In genomic region chr5:143293404-143293803, GRCm38 (mm10) we compare ENCODE assay signal across 9 mouse cellular contexts. TPM values are rescaled to one million over a fixed set of nuclear protein-coding genes. Genes with fewer than 3 reads are reported as not detected.
DNase-seq lines count a peak whose midpoint lies in the region; ATAC-seq and TF ChIP-seq lines count a peak whose summit lies in the region.
"Had no signal": no experiment of that assay in that cellular context is flagged by ENCODE, and none has a peak within 500 bp of the region (broad histone marks: within the 10 kb centered on the region; RNA-seq: fewer than 3 reads in every experiment).

Zfp853 (minus strand) TSS chr5:143293623.

- H3K4me2 ChIP-seq in forebrain, embryonic 12.5 days = peak within 1 kb of the TSS; percentile 57
- H3K4me2 ChIP-seq in intestine, postnatal 0 days (replicated peaks; ENCODE audit: low read depth) = peak within 1 kb of the TSS; percentile 62
- peak within 1 kb of the TSS; percentile 67 for H3K4me2 ChIP-seq in neural tube, embryonic 13.5 days

- peaks cover 12% of the 10 kb centered on the region for H3K36me3 ChIP-seq in forebrain, embryonic 12.5 days (replicated peaks)
- no peaks in the 10 kb centered on the region for H3K36me3 ChIP-seq in intestine, postnatal 0 days (ENCODE audit: control insufficient read depth, insufficient read depth)
- H3K36me3 ChIP-seq in neural tube, embryonic 13.5 days = 0 out of 2 replicates have a peak, but pooled peaks cover 3% of the 10 kb centered on the region

- peaks cover 12% of the 10 kb centered on the region for H3K4me1 ChIP-seq in forebrain, embryonic 12.5 days
- H3K4me1 ChIP-seq in intestine, postnatal 0 days (replicated peaks; ENCODE audit: control insufficient read depth, insufficient read depth, low read length) = no peaks in the 10 kb centered on the region
- H3K4me1 ChIP-seq in neural tube, embryonic 13.5 days (replicated peaks) = peaks cover 16% of the 10 kb centered on the region

- H3K9me3 ChIP-seq in forebrain, embryonic 12.5 days = 0 out of 2 replicates have a peak, but pooled peaks cover 4% of the 10 kb centered on the region
- H3K9me3 ChIP-seq in intestine, postnatal 0 days (ENCODE audit: control insufficient read depth) = no peaks in the 10 kb centered on the region
- no peaks in the 10 kb centered on the region for H3K9me3 ChIP-seq in neural tube, embryonic 13.5 days

- TF ChIP-seq CTCF in left cerebral cortex, adult 2 months (IDR thresholded peaks at IDR 0.05) = no peak
- TF ChIP-seq CTCF in intestine, postnatal 0 days (IDR thresholded peaks at IDR 0.05; ENCODE audit: low read depth) = no peak

- WGBS in forebrain, embryonic 12.5 days = 3% methylated on average over 26 of the region's 38 CpGs
- WGBS in intestine, postnatal 0 days = 7% methylated on average over 28 of the region's 38 CpGs
- 5% methylated on average over 36 of the region's 38 CpGs for WGBS in neural tube, embryonic 13.5 days

- H3K9ac ChIP-seq in forebrain, embryonic 12.5 days = peak within 1 kb of the TSS; percentile 36; the same call in 1 of the 2 replicates
- no peak within 1 kb of the TSS for H3K9ac ChIP-seq in intestine, postnatal 0 days (ENCODE audit: low read depth, low read length)
- peak within 1 kb of the TSS; percentile 70 for H3K9ac ChIP-seq in neural tube, embryonic 13.5 days

- intact Hi-C loops in left cerebral cortex, adult 2 months (cut with DNase I) = no loop called here
- intact Hi-C loops in left cerebral cortex, postnatal 14 days (cut with DNase I) = no loop called here

- peak within 1 kb of the TSS; percentile 67; the same call in 1 of the 2 replicates for H3K27ac ChIP-seq in left cerebral cortex, adult 2 months
- no peak within 1 kb of the TSS for H3K27ac ChIP-seq in forebrain, embryonic 12.5 days
- H3K27ac ChIP-seq in intestine, postnatal 0 days (ENCODE audit: low read depth, low read length) = no peak within 1 kb of the TSS
- H3K27ac ChIP-seq in neural tube, embryonic 13.5 days (replicated peaks) = no peak within 1 kb of the TSS
- H3K27ac ChIP-seq: macrophage had no signal

- no peak for ATAC-seq in forebrain, embryonic 12.5 days (ENCODE audit: low FRiP score)
- no peak for ATAC-seq in intestine, postnatal 0 days
- ATAC-seq in neural tube, embryonic 13.5 days (ENCODE audit: low read depth) = peak; percentile 15; the same call in 1 of the 2 replicates

- peak in 1 of 2 experiments; percentile 41 for DNase-seq in left cerebral cortex, adult 2 months (ENCODE audit: extremely low spot score in 1 of 2, low spot score in 2 of 2)
- DNase-seq in left cerebral cortex, postnatal 14 days (ENCODE audit: low spot score in 2 of 2) = no peak
- DNase-seq in adrenal gland, adult 2 months = no peak
- no peak for DNase-seq in adipocyte (ENCODE audit: low spot score)
- DNase-seq in ovary, postnatal 14 days (ENCODE audit: low spot score) = no peak

- H3K27me3 ChIP-seq in forebrain, embryonic 12.5 days = peaks cover 67% of the 10 kb centered on the region
- H3K27me3 ChIP-seq in intestine, postnatal 0 days (replicated peaks; ENCODE audit: control insufficient read depth, insufficient read depth, low read length) = peaks cover 55% of the 10 kb centered on the region
- H3K27me3 ChIP-seq in neural tube, embryonic 13.5 days = peaks cover 68% of the 10 kb centered on the region

- H3K4me3 ChIP-seq in left cerebral cortex, adult 2 months = peak within 1 kb of the TSS; percentile 59
- peak within 1 kb of the TSS; percentile 39 for H3K4me3 ChIP-seq in forebrain, embryonic 12.5 days (replicated peaks)
- H3K4me3 ChIP-seq in intestine, postnatal 0 days (ENCODE audit: low read depth, low read length) = peak within 1 kb of the TSS; percentile 34
- peak within 1 kb of the TSS; percentile 43 for H3K4me3 ChIP-seq in neural tube, embryonic 13.5 days

RNA-seq across cellular contexts. Expression of gene Zfp853, which starts in this region (rescaled TPM):
- total RNA-seq in left cerebral cortex, adult 2 months (2021) = 1 to 10 TPM; 5.8 to 7.1 TPM
- 1 to 10 TPM; 7.8 to 8.3 TPM for total RNA-seq in left cerebral cortex, postnatal 14 days (2021)
- polyA plus RNA-seq in forebrain, embryonic 12.5 days (2016; fragmentation: Nextera tagmentation; extraction: Ambion mirVana) = 0.09 TPM in 1 of 2 replicates, not detected in the other
- not detected in 2 replicates for polyA plus RNA-seq in intestine, postnatal 0 days (2015; fragmentation: Nextera tagmentation; extraction: Ambion mirVana)
- polyA plus RNA-seq in neural tube, embryonic 13.5 days (2015; fragmentation: Nextera tagmentation; extraction: Ambion mirVana) = 0.10 and 0.11 TPM in 2 replicates
- under 1 TPM; 0.17 to 0.31 TPM for total RNA-seq in adrenal gland, adult 2 months (2021)
- polyA plus RNA-seq in adrenal gland, adult 2 months (2012; rRNA removed) = 1.1 and 1.6 TPM in 2 replicates
- polyA plus RNA-seq: macrophage had no signal

Comparison
In these comparisons a context has a peak if more than half of its experiments do, and no peak if none do; other contexts are left out.
1. RNA of gene Zfp853 (total RNA-seq): 7.8 to 8.3 TPM in left cerebral cortex, postnatal 14 days and 5.8 to 7.1 TPM in left cerebral cortex, adult 2 months; 0.17 to 0.31 TPM in adrenal gland, adult 2 months; every median in the first group is over 4 times any median in the second.
2. Peak in ATAC-seq, H3K4me3 ChIP-seq, H3K9ac ChIP-seq and H3K4me2 ChIP-seq in neural tube, embryonic 13.5 days; RNA of the gene not detected or under 1 TPM.
3. Peak in every context shown above with its lines, with median percentiles within 50 percentile points of each other: H3K4me3 ChIP-seq and H3K4me2 ChIP-seq.